Mouse (Mus musculus): ENCODE data around the gene Nup205.
A peak's percentile ranks its signal among the peaks of the same experiment; 100 is the strongest.

Nup205 gene

GRCm38 (mm10) chr6:35245086-35245485, 67.9 kb downstream of the Nup205 start:
- no peak for DNase-seq (ENCODE audit: low read depth in 1 of 2, low spot score in 2 of 2)

GRCm38 (mm10) chr6:35251807-35252476, 74.7 kb downstream of the Nup205 start:
- no peak for DNase-seq (ENCODE audit: low read depth in 1 of 2, low spot score in 2 of 2)

GRCm38 (mm10) chr6:35252477-35253346, 75.5 kb downstream of the Nup205 start:
- DNase-seq (ENCODE audit: low read depth in 1 of 2, low spot score in 2 of 2) = peak; percentile 61 to 78

GRCm38 (mm10) chr6:35253474-35253873, 76.3 kb downstream of the Nup205 start:
- DNase-seq (ENCODE audit: low read depth in 1 of 2, low spot score in 2 of 2) = no peak

- DNase-seq (ENCODE audit: low read depth in 1 of 2, low spot score in 2 of 2) = no peak
These were observed 77.1 kb downstream of the Nup205 start for GRCm38 (mm10) chr6:35254136-35254904.

GRCm38 (mm10) chr6:35255017-35255416, 77.8 kb downstream of the Nup205 start:
- no peak for DNase-seq (ENCODE audit: low read depth in 1 of 2, low spot score in 2 of 2)

- DNase-seq (ENCODE audit: low read depth in 1 of 2, low spot score in 2 of 2) = no peak
These were observed 79.5 kb downstream of the Nup205 start for GRCm38 (mm10) chr6:35256691-35257090.

GRCm38 (mm10) chr6:35257626-35258190, 80.5 kb downstream of the Nup205 start:
- no peak for DNase-seq (ENCODE audit: low read depth in 1 of 2, low spot score in 2 of 2)

GRCm38 (mm10) chr6:35258922-35259321, 81.7 kb downstream of the Nup205 start:
- DNase-seq (ENCODE audit: low read depth in 1 of 2, low spot score in 2 of 2) = no peak

GRCm38 (mm10) chr6:35259526-35259925, 82.3 kb downstream of the Nup205 start:
- no peak for DNase-seq (ENCODE audit: low read depth in 1 of 2, low spot score in 2 of 2)

- no peak for DNase-seq (ENCODE audit: low read depth in 1 of 2, low spot score in 2 of 2)
These were observed 83.3 kb downstream of the Nup205 start for GRCm38 (mm10) chr6:35260531-35260930.

GRCm38 (mm10) chr6:35265580-35266278, 88.5 kb downstream of the Nup205 start:
- DNase-seq (ENCODE audit: low read depth in 1 of 2, low spot score in 2 of 2) = no peak

- no peak for DNase-seq (ENCODE audit: low read depth in 1 of 2, low spot score in 2 of 2)
These were observed 91.5 kb downstream of the Nup205 start for GRCm38 (mm10) chr6:35268711-35269110.

GRCm38 (mm10) chr6:35269643-35270042, 92.4 kb downstream of the Nup205 start:
- DNase-seq (ENCODE audit: low read depth in 1 of 2, low spot score in 2 of 2) = no peak

GRCm38 (mm10) chr6:35271094-35271855, 94.1 kb downstream of the Nup205 start:
- no peak for DNase-seq (ENCODE audit: low read depth in 1 of 2, low spot score in 2 of 2)

GRCm38 (mm10) chr6:35271868-35272765, 94.9 kb downstream of the Nup205 start:
- DNase-seq (ENCODE audit: low read depth in 1 of 2, low spot score in 2 of 2) = no peak

GRCm38 (mm10) chr6:35273391-35274082, 96.3 kb downstream of the Nup205 start:
- no peak for DNase-seq (ENCODE audit: low read depth in 1 of 2, low spot score in 2 of 2)

GRCm38 (mm10) chr6:35277903-35278587, 100.8 kb downstream of the Nup205 start:
- no peak for DNase-seq (ENCODE audit: low read depth in 1 of 2, low spot score in 2 of 2)

All from monocyte, adult 2 months (primary cell).